Mouse (Mus musculus): Measurements from ENCODE around the gene Grik1.

Gene Grik1

DNA sequence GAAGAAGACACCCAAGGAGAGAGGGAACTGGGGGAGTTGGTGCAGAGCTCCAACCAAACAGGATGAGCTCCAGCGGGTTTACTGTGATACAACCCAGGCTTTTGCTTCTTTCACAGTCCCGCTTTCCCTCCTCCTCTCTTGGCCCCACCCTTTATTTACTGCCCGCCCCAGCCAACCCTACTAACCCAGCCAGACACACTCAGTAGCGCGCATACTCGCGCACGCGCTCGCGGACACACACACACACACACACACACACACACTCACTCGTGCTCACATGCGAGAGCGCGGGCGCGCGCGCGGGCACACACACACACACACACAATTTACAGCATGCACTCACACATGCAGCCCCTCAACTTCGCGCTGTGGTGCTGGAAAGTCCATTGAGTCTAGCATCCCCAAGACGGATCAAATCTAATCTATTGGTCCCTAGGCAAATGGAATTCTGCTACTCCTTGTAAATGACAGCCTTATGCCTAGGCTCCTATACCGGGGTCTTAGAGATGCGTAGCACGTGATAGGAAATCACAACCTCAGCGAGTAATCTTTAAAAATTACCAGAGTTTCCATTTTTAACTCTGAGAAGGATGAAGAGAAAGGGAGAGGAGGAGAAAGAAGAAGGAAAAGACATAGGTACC lies at the start of gene Grik1:
Grik1 (minus strand) TSS at position 134 of the 641 bp plus-strand sequence.
- DNase-seq: no peak

DNA sequence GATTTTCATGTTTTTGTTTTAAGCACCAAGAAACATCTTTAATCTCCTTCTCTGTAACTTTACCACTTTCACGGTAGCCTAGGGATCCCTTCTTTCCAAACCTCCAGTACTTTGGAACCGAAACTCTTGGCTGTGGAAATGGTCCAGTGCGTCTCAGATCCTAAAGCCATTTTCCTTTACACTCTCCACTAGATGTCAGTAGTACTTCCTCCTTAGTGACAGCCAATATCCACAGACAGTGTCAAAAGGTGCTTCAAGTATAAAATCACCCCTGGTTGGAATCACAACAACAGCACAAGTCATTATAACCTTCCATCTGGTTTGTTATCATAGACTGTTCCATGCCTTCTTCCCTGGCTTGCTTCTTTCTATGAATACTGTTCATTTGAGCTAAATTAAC lies 4.1 kb upstream of the Grik1 start:
- DNase-seq: no peak

DNA sequence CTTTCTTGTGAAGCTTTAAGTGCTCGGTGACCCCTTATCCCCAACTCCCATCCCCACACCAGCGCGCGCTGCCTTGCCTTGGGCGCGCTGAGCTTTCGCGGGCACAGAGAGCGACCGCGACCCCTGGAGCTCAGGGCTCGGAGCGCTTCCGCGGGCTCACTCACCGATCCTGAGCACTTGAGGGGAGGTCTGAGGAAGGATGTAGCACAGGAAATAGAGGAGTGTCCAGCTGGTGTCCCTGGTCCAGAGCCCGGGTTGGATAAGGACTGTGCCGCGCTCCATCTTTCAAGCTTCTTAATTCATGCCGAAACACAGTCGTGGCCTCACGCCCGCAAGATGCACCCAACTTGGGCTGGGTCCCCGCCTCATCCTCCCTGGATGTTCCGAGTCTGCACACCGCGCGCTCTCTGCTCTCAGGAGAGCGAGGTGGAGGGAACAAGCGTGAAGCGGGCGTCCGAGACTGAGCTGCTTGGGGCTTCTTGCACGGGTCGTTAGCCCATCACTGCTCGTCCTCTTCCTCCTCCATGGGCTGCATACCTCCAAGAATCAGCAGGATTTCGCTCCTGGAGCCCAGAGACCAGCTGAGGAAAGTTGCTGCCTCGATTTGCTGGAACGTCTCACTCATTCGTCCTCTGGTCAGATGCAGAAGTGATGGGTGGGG lies 514 bp downstream of the Grik1 start:
- DNase-seq: no peak

DNA sequence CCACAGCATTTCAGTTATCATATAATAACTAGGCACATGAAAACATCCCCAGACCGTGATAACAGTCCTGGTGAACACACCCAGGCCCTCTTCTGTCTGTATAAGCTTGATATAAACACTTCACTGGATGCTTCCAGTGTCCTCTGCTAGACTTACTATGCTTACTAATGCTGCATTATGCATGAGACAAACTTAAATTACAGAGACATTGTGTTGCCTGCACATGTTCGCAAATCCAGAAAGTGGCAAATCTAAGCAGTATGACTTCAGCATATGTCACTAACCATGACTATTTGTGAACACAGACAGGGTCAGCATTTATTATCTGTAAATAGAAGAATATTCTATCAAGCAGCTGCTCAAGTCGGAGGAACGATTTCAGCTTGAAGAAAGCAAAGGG lies 31.7 kb downstream of the Grik1 start:
- DNase-seq: no peak

DNA sequence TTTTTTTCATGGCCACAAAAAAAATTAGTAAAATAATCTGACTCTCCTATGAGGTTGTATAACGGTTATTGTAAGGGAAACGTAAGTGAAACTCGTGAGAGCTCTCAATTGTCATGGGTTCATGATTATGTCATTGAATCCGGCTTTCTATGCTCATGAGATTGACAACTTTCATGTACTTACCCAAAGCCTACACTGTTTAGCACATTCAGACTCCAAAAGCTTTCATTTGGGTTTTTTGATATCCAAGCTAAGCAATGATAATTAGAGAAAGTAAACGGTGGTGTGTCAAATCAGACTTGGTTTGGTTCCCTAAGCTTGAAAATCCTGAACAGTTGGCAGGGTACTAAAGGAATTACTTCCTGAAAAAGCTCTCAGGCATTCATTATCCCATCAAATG lies 33.0 kb downstream of the Grik1 start:
- DNase-seq: no peak

DNA sequence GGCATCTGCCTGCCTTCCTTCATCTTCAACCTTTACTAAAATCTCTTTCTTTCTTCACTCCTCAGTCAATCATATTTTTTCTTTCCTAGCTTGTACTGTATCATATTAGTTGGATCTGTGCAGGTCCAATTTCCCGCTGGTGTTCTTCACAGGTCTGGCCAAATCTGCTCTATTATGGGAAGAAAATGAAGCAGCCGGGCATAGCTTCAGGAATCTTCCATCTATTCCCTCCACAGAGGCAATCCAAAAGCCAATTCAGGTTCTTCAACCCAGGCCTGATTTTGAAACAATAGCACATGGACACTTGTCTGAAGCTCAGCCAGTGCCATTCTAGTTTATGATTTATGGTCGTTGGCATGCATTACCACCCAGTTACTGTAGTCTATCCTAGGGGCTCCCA lies 34.0 kb downstream of the Grik1 start:
- DNase-seq: no peak

DNA sequence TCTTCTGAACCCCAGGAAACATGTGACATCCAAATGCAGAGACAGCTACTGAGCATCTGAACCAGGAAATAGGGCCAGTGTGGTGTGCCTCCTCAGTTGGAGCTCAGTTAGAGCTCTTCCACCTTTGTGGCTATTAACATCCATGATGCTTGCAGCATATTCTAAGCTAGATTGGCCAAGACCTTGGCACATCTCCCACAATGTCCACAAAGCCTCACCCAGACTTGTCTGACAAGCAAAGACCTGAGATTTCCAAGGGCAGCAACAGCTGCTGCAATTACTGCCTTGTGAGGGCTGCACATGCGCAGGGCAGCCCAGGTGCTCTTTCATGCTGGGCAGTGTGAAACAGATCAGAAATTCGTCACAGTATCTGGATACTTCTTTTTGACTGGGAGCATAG lies 37.4 kb downstream of the Grik1 start:
- DNase-seq: no peak

DNA sequence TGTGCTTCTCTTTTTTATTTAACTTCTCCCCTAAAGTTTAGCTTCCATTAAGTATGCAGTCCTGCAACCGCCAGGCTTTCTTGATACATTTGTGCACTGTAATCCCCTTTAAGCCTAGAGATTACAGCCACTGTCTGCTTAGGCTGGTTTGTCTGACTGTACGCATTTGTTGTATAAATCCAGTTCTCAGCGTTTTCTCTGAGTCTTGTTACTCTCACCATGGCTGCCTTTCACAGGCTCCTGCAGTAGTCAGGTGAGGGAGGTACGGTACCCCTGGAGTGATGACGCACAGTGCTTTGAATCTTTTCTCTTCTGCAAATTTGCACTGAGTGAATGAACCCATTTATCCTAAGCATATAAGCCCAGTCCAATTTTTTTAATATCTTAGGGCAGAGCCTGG lies 39.0 kb downstream of the Grik1 start:
- no peak for DNase-seq

DNA sequence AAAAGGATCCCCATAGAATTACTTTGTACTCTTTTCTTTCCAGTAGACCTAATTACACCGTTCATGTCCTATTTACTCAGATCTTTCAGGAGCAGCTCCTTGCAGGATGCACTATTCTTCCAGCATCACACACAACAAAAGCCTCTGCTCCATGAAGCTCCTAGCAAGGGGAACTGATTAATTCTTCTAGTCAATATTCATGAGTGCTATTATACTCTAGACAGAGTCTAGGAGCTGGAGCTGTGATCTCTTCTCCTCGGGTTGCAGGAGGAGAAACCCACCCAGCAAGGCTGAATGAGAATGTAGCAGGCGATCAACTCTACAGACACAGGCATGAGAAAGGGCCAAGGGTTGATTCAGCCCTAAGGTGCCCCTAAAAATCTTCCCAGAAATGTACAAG lies 40.2 kb downstream of the Grik1 start:
- no peak for DNase-seq

DNA sequence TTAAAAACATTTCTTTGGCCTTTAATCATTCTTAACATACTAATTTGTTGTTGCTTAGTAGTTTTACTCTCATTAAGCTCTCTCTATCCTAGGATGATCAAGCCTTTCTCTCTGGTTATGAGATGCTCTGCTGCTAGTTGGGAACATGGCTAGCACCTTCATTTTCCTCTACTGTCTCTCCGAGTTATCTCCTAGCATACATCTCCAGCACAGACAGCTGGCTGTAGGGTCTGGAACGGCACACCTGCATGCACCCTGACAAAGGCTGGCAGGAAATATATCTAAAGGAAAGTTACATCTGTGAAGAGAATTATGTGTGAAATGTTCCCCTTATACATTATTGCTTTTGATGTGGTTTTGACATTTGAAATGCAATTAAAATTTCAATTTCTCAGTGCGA lies 42.5 kb downstream of the Grik1 start:
- DNase-seq: no peak

DNA sequence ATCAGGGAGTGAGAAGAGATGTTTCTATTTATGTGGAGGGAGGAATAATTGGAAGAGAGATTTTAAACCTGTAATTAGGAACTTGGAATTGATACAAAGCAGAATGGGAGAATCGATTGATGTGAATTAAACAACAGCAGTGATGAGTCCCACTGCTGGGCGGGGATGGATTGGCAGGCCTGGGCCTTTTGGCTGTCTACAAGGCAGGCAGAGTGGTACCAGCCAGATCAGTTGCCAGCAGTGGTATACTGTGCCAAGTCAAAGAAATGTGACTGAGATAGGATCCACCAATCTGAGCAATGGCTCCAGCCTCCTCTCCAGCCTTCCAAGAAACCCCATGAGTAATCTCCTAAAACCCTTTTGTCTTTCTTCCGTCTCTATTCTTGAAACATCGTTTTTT lies 45.4 kb downstream of the Grik1 start:
- no peak for DNase-seq

DNA sequence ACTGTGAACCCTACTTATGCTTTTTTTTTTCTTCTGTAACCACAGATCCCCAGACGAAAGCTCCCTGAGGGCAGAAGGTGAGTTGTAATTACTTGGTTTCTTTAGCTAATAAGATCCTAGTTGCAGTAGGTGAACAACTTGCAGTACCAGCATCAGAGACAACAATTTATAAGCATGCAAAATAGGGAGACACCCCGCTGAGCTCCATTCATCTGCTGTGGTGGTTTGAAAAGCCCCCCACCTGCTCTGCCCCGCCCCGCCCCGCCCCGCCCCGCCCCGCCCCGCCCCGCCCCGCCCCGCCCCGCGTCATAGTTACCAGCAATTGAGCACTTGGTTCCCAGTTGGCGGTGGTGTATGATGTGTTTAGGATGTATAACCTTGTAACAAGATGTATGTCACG lies 64.4 kb downstream of the Grik1 start:
- DNase-seq: no peak

DNA sequence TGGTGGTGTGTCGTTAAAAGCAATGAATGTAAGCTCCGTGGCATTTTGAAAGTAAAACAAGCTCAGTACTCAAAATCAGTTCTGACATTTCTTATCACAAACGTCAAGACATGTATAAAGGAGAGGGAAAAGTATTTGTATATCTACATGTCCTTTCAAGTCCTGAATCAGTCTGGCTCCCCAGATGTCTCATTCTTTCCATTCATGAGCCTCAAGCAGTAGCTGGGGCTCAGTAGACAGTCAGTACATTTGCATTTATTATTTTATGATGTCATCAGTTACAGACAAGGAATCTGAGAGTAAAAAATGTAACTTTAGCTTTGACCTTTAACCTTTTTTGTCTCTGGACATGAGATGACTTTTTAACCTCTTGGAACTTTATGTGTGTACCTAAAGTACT lies 68.1 kb downstream of the Grik1 start:
- DNase-seq: no peak

DNA sequence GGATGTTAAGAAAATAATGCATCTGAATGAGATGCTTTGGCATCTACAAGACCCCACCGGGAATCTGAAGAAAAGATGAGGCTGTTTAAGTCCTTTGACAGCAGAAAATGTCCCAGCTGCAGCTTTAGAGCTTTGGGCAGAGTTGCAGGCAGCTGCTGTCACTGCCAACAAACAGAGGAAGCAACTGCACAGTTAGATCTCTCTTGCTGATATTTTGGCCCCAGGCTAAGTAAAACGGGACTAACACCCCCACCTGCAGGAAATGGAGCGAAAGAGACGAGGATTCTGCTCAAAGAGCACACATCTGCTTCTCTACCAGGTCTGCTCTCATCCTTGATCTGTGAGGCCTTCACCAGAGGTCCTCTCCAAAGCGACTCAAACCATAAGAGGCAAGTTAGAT lies 77.5 kb downstream of the Grik1 start:
- no peak for DNase-seq

DNA sequence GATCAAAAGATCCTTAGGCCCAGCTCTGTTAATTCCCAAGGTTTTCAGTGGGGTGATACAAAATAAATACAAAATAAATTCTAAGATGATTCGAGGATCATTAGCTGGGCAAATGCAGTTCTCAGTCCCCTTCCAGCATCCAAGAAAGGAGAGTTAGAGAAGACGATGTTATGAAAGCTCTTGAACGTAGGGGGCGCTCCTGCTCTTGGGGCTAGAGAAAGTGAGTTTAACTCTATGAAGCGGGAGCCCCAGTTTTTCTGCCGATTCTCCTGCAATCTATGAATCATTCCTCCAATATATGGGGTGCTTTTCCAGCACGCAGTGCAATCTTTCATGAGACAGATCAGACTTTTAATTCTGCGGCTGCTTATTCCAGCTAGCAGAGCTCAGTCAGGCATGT lies 78.2 kb downstream of the Grik1 start:
- no peak for DNase-seq

DNA sequence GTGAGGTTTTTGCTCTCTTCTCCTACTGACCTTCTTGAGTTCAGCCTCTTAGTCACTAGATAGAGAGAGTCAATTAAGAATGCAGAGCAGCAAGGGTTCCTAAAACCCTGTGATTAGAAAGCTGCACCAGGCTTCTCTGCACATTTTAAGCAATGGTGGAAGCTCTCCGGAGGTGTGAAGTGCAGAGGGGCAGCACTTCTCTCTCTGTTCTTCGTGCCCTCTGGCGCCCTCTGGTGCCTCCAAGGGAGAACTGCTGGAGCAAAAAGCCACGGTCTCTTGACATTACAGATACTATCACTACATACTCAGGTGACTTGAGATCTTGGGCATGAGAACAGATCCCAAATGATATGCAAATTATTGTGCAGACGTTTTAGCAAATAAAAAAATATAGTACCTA lies 85.7 kb downstream of the Grik1 start:
- no peak for DNase-seq

DNA sequence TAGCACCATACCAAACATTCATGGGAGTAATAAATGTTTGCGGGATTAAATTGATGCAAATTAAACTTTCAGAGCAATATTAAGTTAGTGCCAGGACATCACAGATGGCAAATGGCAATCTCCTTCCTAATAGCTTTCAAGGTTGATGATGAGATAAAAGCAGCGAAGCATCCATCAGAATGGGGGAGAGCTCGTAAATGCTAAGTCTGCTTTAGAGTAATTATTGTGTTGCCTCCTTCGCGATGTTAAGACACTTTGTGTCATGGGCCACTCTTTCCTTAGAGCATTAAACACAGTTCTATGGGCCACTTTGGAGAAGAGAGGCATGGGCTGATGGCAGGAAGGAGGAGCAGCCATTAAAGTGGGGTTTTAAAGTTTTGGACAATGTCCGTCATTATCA lies 86.1 kb downstream of the Grik1 start:
- no peak for DNase-seq

DNA sequence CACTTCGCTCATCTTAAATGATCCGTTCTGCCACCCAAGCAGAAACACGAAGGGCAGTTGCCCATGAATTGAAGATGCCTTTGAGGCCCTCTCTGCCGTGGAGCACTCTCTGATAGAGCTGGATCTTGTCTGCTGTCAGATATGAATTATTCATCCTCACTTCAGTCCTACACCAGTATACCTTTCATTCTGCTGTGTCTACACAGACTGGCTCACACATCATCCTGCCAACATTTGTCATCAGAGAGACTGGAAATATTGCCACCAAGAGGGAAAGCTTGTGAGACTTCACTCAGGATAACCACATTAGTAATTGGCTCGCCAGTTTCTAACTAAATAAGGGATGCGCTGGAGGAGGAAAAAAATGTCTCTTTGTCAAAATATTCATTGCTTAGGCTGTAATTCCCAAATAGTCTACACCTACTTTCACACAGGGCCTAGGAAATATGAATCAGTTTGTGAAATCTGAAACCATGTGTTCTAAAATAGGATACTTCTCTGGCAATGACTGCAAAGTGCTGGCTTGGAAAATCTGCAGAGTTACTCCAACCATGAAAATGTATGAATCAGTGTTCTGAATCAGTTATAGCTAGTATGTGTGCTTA lies 102.5 kb downstream of the Grik1 start:
- no peak for DNase-seq

DNA sequence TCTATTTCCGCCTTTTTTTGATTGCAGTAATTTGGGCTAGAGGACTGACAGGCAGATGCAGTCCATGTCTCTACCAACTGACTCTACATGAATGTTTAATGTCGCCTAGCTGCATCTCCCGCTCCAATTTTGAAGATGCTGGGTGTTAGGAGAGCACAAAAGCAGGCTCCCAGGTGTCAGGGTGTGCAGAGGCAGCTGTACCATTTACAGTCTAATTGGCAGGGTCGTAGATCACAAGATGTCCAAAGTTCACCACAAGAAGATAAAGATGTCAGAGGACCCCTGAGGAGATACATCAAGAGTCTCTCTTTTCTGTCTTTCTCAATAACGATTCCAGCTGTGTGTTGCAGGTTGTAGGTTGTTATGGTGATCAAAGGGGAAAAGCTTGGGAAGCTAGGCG lies 111.3 kb downstream of the Grik1 start:
- DNase-seq: no peak

DNA sequence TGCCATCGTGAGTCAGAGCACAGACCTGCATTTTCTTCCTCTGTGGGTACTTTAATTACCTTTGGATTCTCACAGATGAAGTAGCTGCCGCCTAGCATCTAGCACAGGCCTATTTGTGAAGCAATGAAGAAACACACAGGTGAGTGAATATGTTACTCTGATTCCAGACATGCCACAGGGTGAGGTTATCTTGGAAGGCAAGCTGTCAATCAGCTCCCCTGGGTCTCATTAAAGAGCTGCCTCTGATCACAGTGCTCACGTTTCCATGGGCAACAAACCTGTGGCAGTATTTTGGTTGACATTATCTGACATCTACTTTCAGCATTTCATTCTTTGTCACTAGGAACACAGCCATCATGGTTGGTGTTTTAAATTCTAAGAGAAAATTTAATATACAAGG lies 112.7 kb downstream of the Grik1 start:
- DNase-seq: no peak

DNA sequence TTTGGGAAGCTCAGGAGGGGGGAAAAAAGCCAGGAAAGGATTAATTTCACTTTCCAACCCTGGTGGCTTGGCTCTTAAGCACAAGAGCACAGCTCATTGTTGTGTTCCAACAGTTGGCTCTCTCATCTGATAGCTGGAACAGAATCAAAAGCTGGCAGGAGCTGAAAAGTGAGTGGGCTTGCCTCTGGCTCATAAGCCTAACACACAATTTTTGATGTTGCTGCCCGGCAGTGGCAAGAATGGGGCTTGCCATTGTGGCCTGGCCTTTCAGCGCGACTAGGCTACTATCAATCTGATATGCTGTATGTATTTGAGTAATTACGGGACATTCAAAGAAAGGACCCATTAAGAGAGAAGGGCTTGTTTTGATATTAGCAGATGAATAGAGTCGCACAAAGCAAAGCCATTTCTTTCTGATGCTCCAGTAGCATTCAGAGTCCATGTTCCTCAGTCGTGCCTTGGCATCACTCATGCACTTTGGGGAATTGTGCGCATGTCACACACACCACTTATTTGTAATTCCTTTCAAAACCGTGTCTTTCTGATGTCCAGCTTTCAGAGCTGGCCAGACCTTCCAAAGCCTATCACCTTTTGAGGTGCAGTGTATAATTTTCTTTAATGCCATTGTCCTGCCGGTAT lies 115.9 kb downstream of the Grik1 start:
- peak; percentile 1 for DNase-seq

DNA sequence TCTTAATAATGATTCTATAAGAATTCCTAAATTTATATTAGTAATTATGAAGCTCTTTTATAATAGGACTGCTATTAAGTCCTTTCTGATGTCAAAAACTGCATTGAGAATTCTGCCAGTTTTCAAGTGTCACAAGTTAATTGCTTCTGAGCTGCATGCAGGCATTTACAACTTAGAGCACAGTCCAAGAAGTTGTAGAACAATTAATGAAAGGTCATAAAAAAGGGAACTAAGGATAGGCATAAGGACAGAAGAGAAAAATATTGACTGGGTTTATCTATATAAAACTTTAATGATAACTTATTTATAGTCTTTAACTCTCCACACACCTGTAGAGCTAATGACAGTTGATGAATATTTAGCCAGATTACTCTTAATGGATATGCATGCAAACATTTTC lies 123.5 kb downstream of the Grik1 start:
- no peak for DNase-seq

DNA sequence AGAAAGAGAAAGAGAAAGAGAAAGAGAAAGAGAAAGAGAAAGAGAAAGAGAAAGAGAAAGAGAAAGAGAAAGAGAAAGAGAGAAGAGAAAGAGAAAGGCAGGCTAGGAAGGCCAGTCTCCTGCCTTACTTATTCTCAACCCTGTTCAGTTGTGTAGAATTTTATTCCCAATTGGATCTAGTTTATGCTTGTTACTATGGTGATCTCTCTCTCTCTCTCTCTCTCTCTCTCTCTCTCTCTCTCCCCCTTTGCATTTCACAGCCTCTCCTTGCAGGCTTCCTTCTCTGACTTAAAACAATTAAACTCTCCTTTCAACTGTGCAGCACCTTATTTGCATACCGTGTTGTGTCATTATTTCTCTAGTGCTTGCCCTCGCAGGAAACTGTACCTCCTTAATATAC lies 147.5 kb downstream of the Grik1 start:
- no peak for DNase-seq

DNA sequence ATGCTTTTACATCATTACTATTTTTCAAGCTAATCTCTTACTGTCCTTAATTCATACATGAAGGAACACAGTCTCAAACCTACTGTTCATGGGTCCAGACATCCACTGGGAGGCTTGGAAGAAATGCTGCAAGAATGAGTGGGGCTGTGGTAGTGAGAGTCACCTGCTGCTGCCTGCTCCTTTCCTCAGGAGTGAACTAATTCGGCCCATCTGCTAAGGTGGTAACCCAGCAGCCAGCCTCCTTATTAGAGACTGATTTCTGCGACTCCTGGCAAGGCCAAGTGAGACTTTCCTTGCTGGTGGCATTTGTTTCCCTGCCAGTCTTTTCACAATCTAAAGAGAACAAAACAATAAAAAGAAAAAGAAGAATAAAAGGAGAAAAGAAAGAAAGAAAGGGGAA lies 147.9 kb downstream of the Grik1 start:
- no peak for DNase-seq
